Mouse (Mus musculus) testis, adult 2 months (tissue): Measurements from ENCODE around the gene Mink1.

Experiments
- CTCF ChIP-seq: fragments of 200-500 bp; IDR thresholded peaks from 2 replicates; pipeline ENCODE4 v1.5.1; 2012; ENCODE audit warnings: low read depth, mild to moderate bottlenecking, inconsistent platforms, low read length, moderate library complexity; ENCODE audit not compliant: control insufficient read depth, insufficient read depth, insufficient replicate concordance
- POLR2A ChIP-seq: fragments of 200-500 bp; IDR thresholded peaks from 2 replicates; pipeline ENCODE4 v1.6.1; 2012; ENCODE audit warnings: low read depth, mild to moderate bottlenecking, inconsistent platforms, low read length, moderate library complexity; ENCODE audit not compliant: control insufficient read depth

- no peak for TF ChIP-seq CTCF
- TF ChIP-seq POLR2A: no peak
Measured at GRCm38 (mm10) chr11:70571641-70572040, 9.0 kb downstream of the Mink1 start.
